Mouse (Mus musculus) liver, embryonic 11.5 days (tissue): ENCODE results near the gene Vav2. TPM values are rescaled to one million over a fixed set of nuclear protein-coding genes. Genes with fewer than 3 reads are reported as not detected.

Experiments
- ATAC-seq: fragments of 200-750 bp; cut with Nextera tagmentation; replicated peaks from 2 replicates; pipeline ENCODE4 v1.8.0; 2017; ENCODE audit warnings: moderate number of reproducible peaks, mild to moderate bottlenecking, moderate TSS enrichment, moderate library complexity; ENCODE audit not compliant: low FRiP score
- DNase-seq: peaks from one replicate; pipeline ENCODE4 v3.0.0-alpha.2; 2017; ENCODE audit warnings: low spot score
- H3K27ac ChIP-seq: fragments of 300-500 bp; sonication (generic); 2 replicates; pipeline ENCODE4 v1.5.1; 2014; ENCODE audit warnings: mild to moderate bottlenecking, low read depth, low read length, control low read depth
- H3K27me3 ChIP-seq: fragments of 300-500 bp; sonication (generic); replicated peaks from 2 replicates; pipeline ENCODE4 v1.6.1; 2014; ENCODE audit warnings: low read length, mixed read lengths; ENCODE audit not compliant: control insufficient read depth, insufficient read depth
- H3K36me3 ChIP-seq: fragments of 300-500 bp; sonication (generic); 2 replicates; pipeline ENCODE4 v1.6.1; 2014; ENCODE audit warnings: mild to moderate bottlenecking, low read length, moderate library complexity, mixed read lengths; ENCODE audit not compliant: control insufficient read depth, insufficient read depth
- H3K4me1 ChIP-seq: fragments of 300-500 bp; sonication (generic); replicated peaks from 2 replicates; pipeline ENCODE4 v1.6.1; 2014; ENCODE audit warnings: low read length, mixed read lengths; ENCODE audit not compliant: control insufficient read depth, insufficient read depth
- H3K4me2 ChIP-seq: fragments of 300-500 bp; sonication (generic); 2 replicates; pipeline ENCODE4 v1.6.1; 2014; ENCODE audit warnings: mild to moderate bottlenecking, control low read depth, moderate library complexity
- H3K4me3 ChIP-seq: fragments of 300-500 bp; sonication (generic); 2 replicates; pipeline ENCODE4 v1.5.1; 2014; ENCODE audit warnings: low read depth, low read length, control low read depth
- H3K9ac ChIP-seq: fragments of 300-500 bp; sonication (generic); 2 replicates; pipeline ENCODE4 v1.6.1; 2014; ENCODE audit warnings: low read depth, low read length, control low read depth
- H3K9me3 ChIP-seq: fragments of 300-500 bp; sonication (generic); 2 replicates; pipeline ENCODE4 v1.6.1; 2016; ENCODE audit warnings: low read length, inconsistent platforms, mixed read lengths; ENCODE audit not compliant: control insufficient read depth
- WGBS: fragments of 180-500 bp; shearing (Covaris S2); extraction: QIAGEN DNeasy Blood & Tissue Kit; methylation state at CpG from one replicate; pipeline ENCODE4 v1.1.7; 2014; 5-methylcytosine and 5-hydroxymethylcytosine counted together
- polyA plus RNA-seq: library from polyadenylated mRNA; unstranded; fragments of >200 nt; fragmentation: Nextera tagmentation; extraction: Ambion mirVana; gene quantifications from 2 replicates; pipeline ENCODE4 v1.2.1, GENCODE M21; 2014

Vav2 gene
- polyA plus RNA-seq, 1 experiment from 2014 or later = 6.0 TPM

- no peak overlapping the region for H3K27ac ChIP-seq
- no peak overlapping the region for H3K4me2 ChIP-seq
- WGBS = 51% methylated on average over 5 of the region's 5 CpGs
- H3K4me1 ChIP-seq = peaks cover 48% of the 10 kb centered on the region
- no peaks in the 10 kb centered on the region for H3K9me3 ChIP-seq
- ATAC-seq (no peak), DNase-seq (no peak)
- no peak overlapping the region for H3K4me3 ChIP-seq
- no peak overlapping the region for H3K9ac ChIP-seq
- no peaks in the 10 kb centered on the region for H3K27me3 ChIP-seq
- H3K36me3 ChIP-seq = no peaks in the 10 kb centered on the region
Observed at GRCm38 (mm10) chr2:27392278-27392677, 34.6 kb downstream of the Vav2 start.

GRCm38 (mm10) chr2:27390775-27391174, 36.1 kb downstream of the Vav2 start:
- H3K9me3 ChIP-seq = no peaks in the 10 kb centered on the region
- no peak for DNase-seq
- no peak overlapping the region for H3K4me2 ChIP-seq
- no peaks in the 10 kb centered on the region for H3K27me3 ChIP-seq
- WGBS = 38% methylated on average over 4 of the region's 4 CpGs
- H3K4me1 ChIP-seq = peaks cover 40% of the 10 kb centered on the region
- H3K36me3 ChIP-seq = no peaks in the 10 kb centered on the region; the same call in 1 of the 2 replicates
- H3K9ac ChIP-seq = no peak overlapping the region
- ATAC-seq = no peak; the same call in 1 of the 2 replicates
- H3K4me3 ChIP-seq = no peak overlapping the region
- no peak overlapping the region for H3K27ac ChIP-seq

- Histone ChIP-seq H3K4me3 (no peak overlapping the region), H3K4me2 (peak overlapping the region; percentile 50)
- ATAC-seq = no peak
Observed at GRCm38 (mm10) chr2:27390325-27390724, 36.5 kb downstream of the Vav2 start.

GRCm38 (mm10) chr2:27389272-27390162, 37.3 kb downstream of the Vav2 start:
- WGBS = 35% methylated on average over 14 of the region's 14 CpGs
- Histone ChIP-seq H3K36me3 (no peaks in the 10 kb centered on the region; the same call in 1 of the 2 replicates), H3K27ac (peak overlapping the region; percentile 35), H3K9ac (peak overlapping the region; percentile 17; the same call in 1 of the 2 replicates), H3K27me3 (no peaks in the 10 kb centered on the region), H3K9me3 (no peaks in the 10 kb centered on the region), H3K4me3 (no peak overlapping the region), H3K4me2 (peak overlapping the region; percentile 50), H3K4me1 (peaks cover 32% of the 10 kb centered on the region)
- DNase-seq (peak; percentile 47), ATAC-seq (peak; percentile 69)

More at GRCm38 (mm10) chr2:27390325-27390724, 36.5 kb downstream of the Vav2 start:
- peak overlapping the region; percentile 17; the same call in 1 of the 2 replicates for H3K9ac ChIP-seq
- no peaks in the 10 kb centered on the region for H3K27me3 ChIP-seq
- WGBS = 62% methylated on average over 8 of the region's 8 CpGs
- H3K9me3 ChIP-seq = no peaks in the 10 kb centered on the region
- DNase-seq = no peak
- H3K27ac ChIP-seq = peak overlapping the region; percentile 35
- no peaks in the 10 kb centered on the region; the same call in 1 of the 2 replicates for H3K36me3 ChIP-seq
- H3K4me1 ChIP-seq = peaks cover 36% of the 10 kb centered on the region

- no peaks in the 10 kb centered on the region for H3K9me3 ChIP-seq
- no peak for ATAC-seq
- no peak for DNase-seq
- peaks cover 29% of the 10 kb centered on the region for H3K4me1 ChIP-seq
- H3K4me2 ChIP-seq = no peak overlapping the region
- no peak overlapping the region for H3K4me3 ChIP-seq
- no peak overlapping the region for H3K27ac ChIP-seq
- H3K9ac ChIP-seq = no peak overlapping the region
- H3K36me3 ChIP-seq = no peaks in the 10 kb centered on the region; the same call in 1 of the 2 replicates
- 89% methylated on average over 1 of the region's 1 CpGs for WGBS
- H3K27me3 ChIP-seq = no peaks in the 10 kb centered on the region
Observed at GRCm38 (mm10) chr2:27387209-27387608, 39.6 kb downstream of the Vav2 start.

- ATAC-seq = no peak
- 0 out of 2 replicates have a peak overlapping the region, but pooled peaks have one; percentile 25 for H3K27ac ChIP-seq
- 54% methylated on average over 4 of the region's 4 CpGs for WGBS
- no peak overlapping the region for H3K4me3 ChIP-seq
- H3K9ac ChIP-seq = no peak overlapping the region
- no peaks in the 10 kb centered on the region for H3K9me3 ChIP-seq
- no peak overlapping the region for H3K4me2 ChIP-seq
- peaks cover 17% of the 10 kb centered on the region for H3K4me1 ChIP-seq
- no peaks in the 10 kb centered on the region; the same call in 1 of the 2 replicates for H3K36me3 ChIP-seq
- H3K27me3 ChIP-seq = no peaks in the 10 kb centered on the region
- no peak for DNase-seq
Observed at GRCm38 (mm10) chr2:27381698-27382097, 45.1 kb downstream of the Vav2 start.

GRCm38 (mm10) chr2:27381254-27381653, 45.6 kb downstream of the Vav2 start:
- Histone ChIP-seq H3K27ac (0 out of 2 replicates have a peak overlapping the region, but pooled peaks have one; percentile 25), H3K4me3 (no peak overlapping the region), H3K9me3 (no peaks in the 10 kb centered on the region), H3K4me2 (no peak overlapping the region), H3K4me1 (peaks cover 17% of the 10 kb centered on the region), H3K36me3 (no peaks in the 10 kb centered on the region; the same call in 1 of the 2 replicates), H3K27me3 (no peaks in the 10 kb centered on the region), H3K9ac (no peak overlapping the region)
- 71% methylated on average over 3 of the region's 3 CpGs for WGBS
- ATAC-seq (no peak), DNase-seq (no peak)

GRCm38 (mm10) chr2:27377876-27378275, 49.0 kb downstream of the Vav2 start:
- no peak for ATAC-seq
- H3K9me3 ChIP-seq = no peaks in the 10 kb centered on the region
- H3K4me3 ChIP-seq = no peak overlapping the region
- 50% methylated on average over 4 of the region's 4 CpGs for WGBS
- H3K27me3 ChIP-seq = no peaks in the 10 kb centered on the region
- DNase-seq = no peak
- no peak overlapping the region for H3K9ac ChIP-seq
- H3K27ac ChIP-seq = no peak overlapping the region
- no peaks in the 10 kb centered on the region for H3K36me3 ChIP-seq
- H3K4me2 ChIP-seq = no peak overlapping the region
- H3K4me1 ChIP-seq = peaks cover 26% of the 10 kb centered on the region
